Mouse (Mus musculus): ENCODE measurements around the gene 1810013L24Rik. TPM values are rescaled to one million over a fixed set of nuclear protein-coding genes. Genes with fewer than 3 reads are reported as not detected.

The 1810013L24Rik gene
- polyA plus RNA-seq, 1 experiment from 2014 or later, result 20.8 TPM

- no peaks in the 10 kb centered on the region for H3K9me3 ChIP-seq
- peaks cover 2% of the 10 kb centered on the region; the same call in 1 of the 2 replicates for H3K4me1 ChIP-seq
- H3K27ac ChIP-seq, result no peak overlapping the region
- H3K4me3 ChIP-seq, result no peak overlapping the region
- H3K36me3 ChIP-seq, result peaks cover 57% of the 10 kb centered on the region
- H3K27me3 ChIP-seq, result no peaks in the 10 kb centered on the region
- H3K9ac ChIP-seq, result no peak overlapping the region
- no peak overlapping the region for H3K4me2 ChIP-seq
- no peak for ATAC-seq (ENCODE audit: borderline replicate concordance, extremely low read depth, low FRiP score, low TSS enrichment)
Measured at GRCm38 (mm10) chr16:8838921-8839320, 9.0 kb downstream of the 1810013L24Rik start.

DNA sequence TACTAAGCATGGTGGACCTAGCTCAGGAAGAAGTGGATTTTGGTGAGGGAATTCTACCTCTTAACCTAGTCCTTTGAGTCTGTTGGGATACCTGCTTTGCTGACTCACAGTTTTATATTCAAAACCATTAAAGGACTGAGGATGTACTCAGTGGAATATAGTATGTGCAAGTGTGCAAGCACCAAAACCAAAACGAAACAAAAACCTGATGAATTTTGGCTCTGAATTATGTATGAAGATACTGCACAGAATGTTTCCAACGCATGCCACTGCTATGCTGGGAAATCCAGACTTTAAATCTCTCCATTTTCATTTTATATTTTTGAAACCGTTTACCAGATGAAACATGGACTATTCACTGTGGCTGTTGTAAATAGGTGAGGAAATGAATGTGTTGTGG, 10.7 kb downstream of the 1810013L24Rik start:
- ATAC-seq (ENCODE audit: borderline replicate concordance, extremely low read depth, low FRiP score, low TSS enrichment), result no peak

GRCm38 (mm10) chr16:8842962-8843361, 13.1 kb downstream of the 1810013L24Rik start:
- 94% methylated on average over 10 of the region's 10 CpGs for WGBS
- H3K27me3 ChIP-seq, result no peaks in the 10 kb centered on the region

More for the DNA sequence above, 10.7 kb downstream of the 1810013L24Rik start:
- Histone ChIP-seq H3K9me3 (no peaks in the 10 kb centered on the region), H3K9ac (no peak overlapping the region), H3K4me3 (no peak overlapping the region), H3K36me3 (peaks cover 55% of the 10 kb centered on the region), H3K27ac (no peak overlapping the region), H3K27me3 (no peaks in the 10 kb centered on the region), H3K4me1 (no peaks in the 10 kb centered on the region), H3K4me2 (no peak overlapping the region)
- WGBS, result 92% methylated on average over 3 of the region's 3 CpGs

GRCm38 (mm10) chr16:8843580-8844175, 13.8 kb downstream of the 1810013L24Rik start:
- H3K36me3 ChIP-seq, result peaks cover 41% of the 10 kb centered on the region
- no peak overlapping the region for H3K9ac ChIP-seq
- no peaks in the 10 kb centered on the region for H3K9me3 ChIP-seq
- no peak overlapping the region for H3K4me3 ChIP-seq
- H3K27ac ChIP-seq, result no peak overlapping the region
- H3K4me1 ChIP-seq, result no peaks in the 10 kb centered on the region; the same call in 1 of the 2 replicates
- no peaks in the 10 kb centered on the region for H3K27me3 ChIP-seq
- H3K4me2 ChIP-seq, result no peak overlapping the region
- ATAC-seq (ENCODE audit: borderline replicate concordance, extremely low read depth, low FRiP score, low TSS enrichment), result no peak
- 77% methylated on average over 3 of the region's 3 CpGs for WGBS

More at GRCm38 (mm10) chr16:8842962-8843361, 13.1 kb downstream of the 1810013L24Rik start:
- Histone ChIP-seq H3K4me3 (no peak overlapping the region), H3K4me1 (no peaks in the 10 kb centered on the region), H3K4me2 (no peak overlapping the region), H3K9me3 (no peaks in the 10 kb centered on the region), H3K36me3 (peaks cover 47% of the 10 kb centered on the region), H3K9ac (no peak overlapping the region), H3K27ac (no peak overlapping the region)
- no peak for ATAC-seq (ENCODE audit: borderline replicate concordance, extremely low read depth, low FRiP score, low TSS enrichment)

DNA sequence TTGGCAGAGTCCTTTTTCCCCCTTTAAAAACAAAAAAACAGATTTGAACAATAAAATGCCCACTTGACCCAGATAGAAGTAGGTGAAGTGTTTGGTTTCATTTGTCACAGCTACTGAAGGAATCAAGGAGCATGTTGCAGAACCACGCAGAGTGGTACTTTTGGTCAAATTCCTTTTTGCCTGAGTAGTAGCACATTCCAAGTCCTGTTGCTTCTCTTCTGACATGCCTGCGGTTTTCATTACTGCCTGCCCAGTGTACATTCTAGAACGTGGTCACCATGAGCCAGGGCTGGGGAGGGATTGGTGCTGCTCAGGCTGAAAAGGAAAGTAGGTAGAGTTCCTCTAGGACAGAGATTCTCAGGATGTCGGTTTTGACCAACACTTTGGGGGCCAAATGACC, 16.1 kb downstream of the 1810013L24Rik start:
- H3K36me3 ChIP-seq, result peaks cover 27% of the 10 kb centered on the region
- ATAC-seq (ENCODE audit: borderline replicate concordance, extremely low read depth, low FRiP score, low TSS enrichment), result no peak

DNA sequence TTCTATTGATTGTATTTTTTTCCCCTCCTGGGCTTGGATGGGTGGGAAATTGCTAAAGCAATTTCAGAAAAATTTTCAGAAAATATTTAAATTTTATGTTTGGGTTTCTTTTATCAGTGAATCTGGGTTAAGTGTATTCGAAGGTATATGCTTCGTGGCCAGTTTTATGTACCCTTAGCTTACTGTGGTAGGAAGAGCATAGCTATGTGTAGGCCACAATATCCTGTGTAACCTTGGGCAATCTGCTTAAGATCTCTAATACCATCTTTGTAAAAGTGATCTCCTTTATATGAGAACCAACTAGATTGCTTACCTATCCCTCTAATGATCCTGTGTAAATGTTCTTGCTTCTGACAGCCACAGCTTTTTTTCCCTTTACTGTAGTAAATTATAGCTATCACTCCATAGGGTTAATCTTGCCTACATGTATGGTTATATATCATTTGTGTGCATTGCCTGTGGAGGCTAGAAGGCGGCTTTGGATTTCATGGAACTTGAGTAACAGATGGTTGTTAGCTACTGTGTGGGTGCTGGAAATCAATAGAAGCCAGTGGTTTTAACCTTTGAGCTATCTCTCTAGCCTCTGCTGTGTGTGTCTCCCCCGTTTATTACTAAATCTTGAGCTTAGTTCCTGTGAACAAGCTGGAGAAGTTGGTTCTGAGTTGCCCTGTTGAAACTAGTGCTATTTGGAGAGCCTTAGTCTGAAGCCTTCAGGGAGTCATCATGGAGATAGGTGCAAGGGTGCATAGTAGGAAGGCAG, 18.6 kb downstream of the 1810013L24Rik start:
- Histone ChIP-seq H3K4me2 (no peak overlapping the region), H3K4me1 (peaks cover 18% of the 10 kb centered on the region), H3K27ac (no peak overlapping the region), H3K27me3 (no peaks in the 10 kb centered on the region), H3K9ac (no peak overlapping the region), H3K36me3 (peaks cover 21% of the 10 kb centered on the region), H3K9me3 (no peaks in the 10 kb centered on the region), H3K4me3 (no peak overlapping the region)
- ATAC-seq (ENCODE audit: borderline replicate concordance, extremely low read depth, low FRiP score, low TSS enrichment), result no peak
- WGBS, result 84% methylated on average over 4 of the region's 4 CpGs

More for the DNA sequence above, 16.1 kb downstream of the 1810013L24Rik start:
- no peaks in the 10 kb centered on the region for H3K9me3 ChIP-seq
- H3K4me3 ChIP-seq, result no peak overlapping the region
- H3K27me3 ChIP-seq, result no peaks in the 10 kb centered on the region
- WGBS, result 71% methylated on average over 4 of the region's 4 CpGs
- H3K4me1 ChIP-seq, result peaks cover 8% of the 10 kb centered on the region
- no peak overlapping the region for H3K27ac ChIP-seq
- no peak overlapping the region for H3K4me2 ChIP-seq
- no peak overlapping the region for H3K9ac ChIP-seq

DNA sequence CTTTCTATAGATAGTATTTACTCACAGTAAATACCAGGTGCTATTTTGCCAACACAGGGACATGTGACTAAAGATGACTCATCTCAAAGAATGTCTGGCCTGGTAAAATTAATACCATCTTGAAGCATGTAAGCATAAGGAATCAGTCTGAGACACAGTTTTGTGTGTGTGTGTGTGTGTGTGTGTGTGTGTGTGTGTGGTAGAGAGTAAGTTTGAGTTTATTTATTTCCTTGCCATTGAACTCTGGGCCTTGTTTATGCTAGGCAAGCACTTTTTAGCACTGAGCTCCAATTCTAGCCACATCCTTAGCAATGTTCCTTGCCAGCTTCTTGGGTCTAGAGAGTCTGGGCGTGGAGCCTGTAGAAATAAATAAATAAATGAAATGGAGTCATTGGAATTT, 20.0 kb downstream of the 1810013L24Rik start:
- Histone ChIP-seq H3K27ac (no peak overlapping the region), H3K9me3 (no peaks in the 10 kb centered on the region), H3K27me3 (no peaks in the 10 kb centered on the region), H3K4me2 (no peak overlapping the region), H3K4me3 (no peak overlapping the region), H3K4me1 (peaks cover 23% of the 10 kb centered on the region), H3K9ac (no peak overlapping the region), H3K36me3 (peaks cover 15% of the 10 kb centered on the region)
- WGBS, result 27% methylated on average over 1 of the region's 1 CpGs
- peak; percentile 81; the same call in 1 of the 2 replicates for ATAC-seq (ENCODE audit: borderline replicate concordance, extremely low read depth, low FRiP score, low TSS enrichment)

DNA sequence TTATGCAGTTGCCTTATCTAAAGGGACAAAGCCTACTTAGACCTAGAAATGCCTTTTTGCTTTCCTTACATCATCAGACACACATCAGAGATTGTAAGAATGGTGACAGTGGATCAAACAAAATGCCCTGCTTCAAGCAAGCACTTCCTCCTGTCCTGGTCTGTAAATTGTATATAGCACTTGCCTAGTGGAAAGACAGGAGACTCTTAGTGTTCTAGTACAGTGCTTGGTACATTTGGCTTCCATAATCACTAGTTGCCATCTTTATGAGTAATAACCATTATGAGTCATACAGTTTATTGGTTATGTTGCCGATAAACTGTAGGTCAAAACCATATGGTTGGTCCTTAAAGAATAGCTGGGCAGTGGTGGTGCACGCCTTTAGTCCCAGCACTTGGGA, 25.2 kb downstream of the 1810013L24Rik start:
- H3K36me3 ChIP-seq, result peaks cover 42% of the 10 kb centered on the region
- H3K27me3 ChIP-seq, result no peaks in the 10 kb centered on the region
- peaks cover 19% of the 10 kb centered on the region; the same call in 1 of the 2 replicates for H3K4me1 ChIP-seq

DNA sequence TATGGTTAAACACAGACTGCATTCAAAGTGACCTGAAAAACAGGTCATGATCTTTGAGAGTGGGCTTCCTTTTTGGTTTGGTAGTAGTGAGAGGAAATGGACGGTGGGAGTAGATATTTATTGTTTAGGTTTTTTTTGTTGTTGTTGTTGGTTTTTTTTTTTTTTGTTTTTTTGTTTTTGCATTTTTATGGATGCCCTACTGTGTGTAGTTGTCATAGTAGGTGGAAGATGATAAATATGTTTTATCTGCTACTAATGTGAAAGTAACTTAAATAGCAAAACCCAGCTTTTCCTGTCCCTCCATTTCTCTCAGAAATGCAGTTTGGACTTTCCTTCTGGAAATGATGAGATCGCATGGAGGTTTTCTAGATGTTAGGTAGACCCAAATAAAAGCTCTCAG, 26.9 kb downstream of the 1810013L24Rik start:
- no peak overlapping the region for H3K4me2 ChIP-seq
- no peak overlapping the region for H3K9ac ChIP-seq
- no peak for ATAC-seq (ENCODE audit: borderline replicate concordance, extremely low read depth, low FRiP score, low TSS enrichment)
- H3K4me1 ChIP-seq, result peaks cover 15% of the 10 kb centered on the region; the same call in 1 of the 2 replicates
- H3K27ac ChIP-seq, result no peak overlapping the region
- H3K27me3 ChIP-seq, result no peaks in the 10 kb centered on the region
- peaks cover 49% of the 10 kb centered on the region for H3K36me3 ChIP-seq
- no peaks in the 10 kb centered on the region for H3K9me3 ChIP-seq
- 68% methylated on average over 2 of the region's 2 CpGs for WGBS
- H3K4me3 ChIP-seq, result no peak overlapping the region

More for the DNA sequence above, 25.2 kb downstream of the 1810013L24Rik start:
- no peak for ATAC-seq (ENCODE audit: borderline replicate concordance, extremely low read depth, low FRiP score, low TSS enrichment)
- Histone ChIP-seq H3K9ac (no peak overlapping the region), H3K4me2 (no peak overlapping the region), H3K27ac (no peak overlapping the region), H3K9me3 (no peaks in the 10 kb centered on the region), H3K4me3 (no peak overlapping the region)
- 97% methylated on average over 2 of the region's 2 CpGs for WGBS

GRCm38 (mm10) chr16:8862336-8862987, 32.6 kb downstream of the 1810013L24Rik start:
- Histone ChIP-seq H3K27ac (no peak overlapping the region), H3K9me3 (no peaks in the 10 kb centered on the region), H3K4me2 (no peak overlapping the region), H3K27me3 (no peaks in the 10 kb centered on the region), H3K4me1 (peaks cover 11% of the 10 kb centered on the region), H3K36me3 (peaks cover 24% of the 10 kb centered on the region), H3K4me3 (no peak overlapping the region), H3K9ac (no peak overlapping the region)
- 81% methylated on average over 5 of the region's 5 CpGs for WGBS
- no peak for ATAC-seq (ENCODE audit: borderline replicate concordance, extremely low read depth, low FRiP score, low TSS enrichment)

- Histone ChIP-seq H3K27ac (no peak overlapping the region), H3K4me1 (peaks cover 11% of the 10 kb centered on the region), H3K27me3 (no peaks in the 10 kb centered on the region), H3K36me3 (peaks cover 13% of the 10 kb centered on the region), H3K4me3 (no peak overlapping the region), H3K9ac (no peak overlapping the region), H3K4me2 (no peak overlapping the region), H3K9me3 (no peaks in the 10 kb centered on the region)
- no peak for ATAC-seq (ENCODE audit: borderline replicate concordance, extremely low read depth, low FRiP score, low TSS enrichment)
- 29% methylated on average over 4 of the region's 4 CpGs for WGBS
Measured at GRCm38 (mm10) chr16:8864223-8864631, 34.3 kb downstream of the 1810013L24Rik start.

All from lung, embryonic 15.5 days (tissue).